Mouse (Mus musculus): ENCODE results near the gene Pif1. TPM values are rescaled to one million over a fixed set of nuclear protein-coding genes. Genes with fewer than 3 reads are reported as not detected.

The Pif1 gene
- total RNA-seq, 2 experiments from 2014 or later: 0.17 to 0.38 TPM

DNA sequence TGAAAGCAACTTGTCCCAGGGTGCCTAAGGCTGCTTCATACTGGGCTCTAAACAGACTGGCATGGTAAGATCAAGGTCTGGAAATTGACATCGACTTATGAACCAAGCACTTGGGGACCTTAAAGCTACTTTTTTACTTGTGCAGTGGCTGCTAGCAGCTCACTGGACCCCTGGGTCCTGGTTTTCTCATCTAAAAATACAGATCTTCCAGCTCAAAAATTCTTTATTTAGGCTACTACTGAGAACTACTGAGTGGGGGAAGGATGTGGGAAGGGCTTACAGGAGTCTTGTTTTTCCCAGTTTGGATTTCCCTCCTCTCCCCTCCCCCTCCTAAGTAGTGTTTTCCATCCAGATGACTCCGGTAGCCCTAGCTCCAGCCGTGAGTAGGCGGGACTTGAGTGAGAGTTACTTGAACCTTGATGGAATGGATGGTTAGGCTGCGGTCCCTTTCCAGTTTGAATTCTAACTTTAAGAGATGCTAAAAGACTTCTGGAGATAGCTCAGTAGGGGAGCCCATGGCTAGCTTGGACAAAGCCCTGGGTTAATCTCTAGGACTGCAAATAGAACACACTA lies 54.0 kb downstream of the Pif1 start:
- no peak for DNase-seq (ENCODE audit: low spot score in 2 of 2)
- no peak for TF ChIP-seq CTCF (conservative IDR thresholded peaks at IDR 0.05)
- Histone ChIP-seq H3K4me3 (no peak overlapping the region), H3K27ac (no peak overlapping the region)

DNA sequence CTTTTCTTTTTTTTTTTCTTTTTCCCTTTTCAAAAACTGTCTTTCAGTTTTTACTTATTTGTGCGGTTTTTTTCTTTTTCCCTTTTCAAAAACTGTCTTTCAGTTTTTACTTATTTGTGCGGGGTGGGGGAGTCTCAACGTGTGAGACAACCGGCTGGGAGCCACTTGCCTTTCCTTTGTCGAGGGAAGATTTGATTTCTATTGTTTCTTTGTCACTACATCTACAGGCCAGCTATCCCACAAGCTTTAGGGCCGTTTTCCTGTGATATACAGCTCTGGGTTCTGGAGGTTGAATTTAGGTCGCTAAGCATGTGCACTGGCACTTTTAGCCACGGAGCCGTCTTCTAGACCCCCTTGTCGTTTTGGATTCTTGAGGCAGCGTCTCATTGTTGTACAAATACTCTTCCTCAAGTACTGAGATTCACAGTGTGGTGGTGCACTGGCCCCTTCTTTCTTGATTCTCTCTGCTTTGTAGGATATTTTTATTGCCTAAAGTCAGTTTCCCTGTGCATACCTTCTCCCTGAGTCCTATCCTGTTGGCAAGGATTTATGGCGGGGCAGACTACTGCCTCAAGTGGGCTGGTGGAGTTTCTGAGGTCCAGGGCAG lies 54.6 kb downstream of the Pif1 start:
- TF ChIP-seq CTCF (conservative IDR thresholded peaks at IDR 0.05): no peak
- no peak overlapping the region for H3K4me3 ChIP-seq
- H3K27ac ChIP-seq: no peak overlapping the region
- DNase-seq (ENCODE audit: low spot score in 2 of 2): no peak

DNA sequence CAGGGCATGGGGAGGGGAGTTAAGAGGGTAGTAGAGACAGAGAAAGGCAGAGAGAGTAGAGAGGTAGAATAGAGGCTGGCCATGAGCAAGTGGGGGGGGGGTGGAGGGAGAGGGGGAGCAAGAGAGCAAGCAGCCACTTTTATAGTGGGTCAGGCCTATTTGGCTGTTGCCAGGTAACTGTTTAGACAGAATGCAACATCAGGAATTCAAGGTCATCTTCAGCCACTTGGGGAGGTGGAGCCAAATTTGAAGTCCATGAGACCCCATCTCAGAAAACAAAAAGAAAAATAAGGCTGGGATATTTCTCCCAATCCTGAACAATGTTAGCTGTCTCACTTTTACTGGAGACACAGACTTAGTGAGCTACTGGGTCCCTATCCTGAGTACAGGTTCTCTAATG lies 55.6 kb downstream of the Pif1 start:
- DNase-seq (ENCODE audit: low spot score in 2 of 2): no peak
- Histone ChIP-seq H3K27ac (no peak overlapping the region), H3K4me3 (no peak overlapping the region)
- TF ChIP-seq CTCF (conservative IDR thresholded peaks at IDR 0.05): no peak

DNA sequence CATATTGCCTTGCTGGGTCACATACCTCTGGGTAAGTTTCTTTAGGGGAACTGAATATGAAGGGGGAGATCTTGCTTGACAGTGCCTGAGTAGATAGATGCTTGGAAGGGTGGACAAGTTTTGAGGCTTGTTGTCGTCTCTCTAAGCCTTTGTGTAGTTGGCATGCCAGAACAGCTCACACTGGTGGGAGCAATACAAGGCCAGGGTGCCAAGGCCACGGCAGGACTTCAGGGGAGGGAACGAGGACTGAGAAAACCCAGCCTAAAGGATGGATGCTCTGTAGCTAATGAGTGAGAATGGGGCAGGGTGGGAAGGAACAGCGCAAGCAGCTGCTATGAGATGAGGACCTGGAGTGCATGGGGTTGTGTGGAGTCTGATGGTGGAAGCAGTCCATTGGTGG lies 58.0 kb downstream of the Pif1 start:
- Histone ChIP-seq H3K27ac (no peak overlapping the region), H3K4me3 (no peak overlapping the region)
- no peak for DNase-seq (ENCODE audit: low spot score in 2 of 2)
- TF ChIP-seq CTCF (conservative IDR thresholded peaks at IDR 0.05): no peak

Other genes starting within 250 kb of the Pif1 start
- 10 to 100 TPM; 29.2 to 30.8 TPM for gene Pdcd7, start 241.1 kb upstream of the Pif1 start, total RNA-seq (2021)
- gene Ubap1l, start 226.1 kb upstream of the Pif1 start, total RNA-seq (2021): 1 to 10 TPM; 2.5 to 6.2 TPM
- under 1 TPM; 0.29 to 0.44 TPM for gene Kbtbd13, start 195.5 kb upstream of the Pif1 start, total RNA-seq (2021)
- 1 to 10 TPM; 3.1 to 3.9 TPM for gene Rasl12, start 188.7 kb upstream of the Pif1 start, total RNA-seq (2021)
- not detected for gene Slc51b, start 164.2 kb upstream of the Pif1 start, total RNA-seq (2021)
- gene Mtfmt, start 151.4 kb upstream of the Pif1 start, total RNA-seq (2021): 10 to 100 TPM; 18.5 to 20.3 TPM
- gene Spg21, start 126.2 kb upstream of the Pif1 start, total RNA-seq (2021): 10 to 100 TPM; 32.3 to 33.6 TPM
- 1 to 10 TPM; 4.8 to 5.0 TPM for gene Ankdd1a, start 67.0 kb upstream of the Pif1 start, total RNA-seq (2021)
- 10 to 100 TPM; 12.0 to 14.5 TPM for gene Plekho2, start 7.1 kb upstream of the Pif1 start, total RNA-seq (2021)
- 1 to 10 TPM; 2.1 to 2.8 TPM for gene Rbpms2, start 42.5 kb downstream of the Pif1 start, total RNA-seq (2021)
- 100 to 1,000 TPM; 199 to 204 TPM for gene Oaz2, start 80.8 kb downstream of the Pif1 start, total RNA-seq (2021)
- 10 to 100 TPM; 54.2 to 62.2 TPM for gene Zfp609, start 240.4 kb downstream of the Pif1 start, total RNA-seq (2021)

Data from layer of hippocampus, adult 2 months (tissue).